Mouse (Mus musculus) liver, embryonic 14.5 days (tissue): ENCODE data around the gene Tmem37. TPM values are rescaled to one million over a fixed set of nuclear protein-coding genes. Genes with fewer than 3 reads are reported as not detected.

Experiments
- ATAC-seq: fragments of 200-750 bp; cut with Nextera tagmentation; 2 replicates; pipeline ENCODE4 v1.8.0; 2017; ENCODE audit warnings: moderate number of reproducible peaks, mild to moderate bottlenecking, moderate library complexity; ENCODE audit not compliant: insufficient read depth
- DNase-seq, 3 experiments: peaks; one replicate each; pipeline ENCODE4 v3.0.0-alpha.2; 2012 to 2013; ENCODE audit warnings: low read depth in 3 of 3, low spot score in 3 of 3
- H3K27ac ChIP-seq: fragments of 300-500 bp; sonication (generic); 2 replicates; pipeline ENCODE4 v1.5.1; 2014; ENCODE audit warnings: moderate library complexity, mild to moderate bottlenecking, control low read depth, inconsistent platforms
- H3K27me3 ChIP-seq: fragments of 300-500 bp; sonication (generic); 2 replicates; pipeline ENCODE4 v1.6.1; 2014; ENCODE audit warnings: mild to moderate bottlenecking, low read length, moderate library complexity; ENCODE audit not compliant: control insufficient read depth, insufficient read depth
- H3K36me3 ChIP-seq: fragments of 300-500 bp; sonication (generic); replicated peaks from 2 replicates; pipeline ENCODE4 v1.6.1; 2014; ENCODE audit warnings: low read depth; ENCODE audit not compliant: control insufficient read depth, insufficient read depth
- H3K4me1 ChIP-seq, 2 experiments: fragments of 200-500 bp in 1 of 2; fragments of 300-500 bp in 1 of 2; sonication (generic) in 1 of 2; replicated peaks; 2 replicates each; pipeline ENCODE4 v1.6.1; 2012 to 2014; ENCODE audit warnings: antibody characterized with exemption in 1 of 2, inconsistent platforms in 1 of 2, low read length in 1 of 2; ENCODE audit not compliant: control insufficient read depth in 2 of 2, insufficient read depth in 2 of 2
- H3K4me2 ChIP-seq: fragments of 300-500 bp; sonication (generic); 2 replicates; pipeline ENCODE4 v1.6.1; 2014; ENCODE audit warnings: low read depth, mild to moderate bottlenecking, control low read depth, moderate library complexity
- H3K4me3 ChIP-seq, 2 experiments: fragments of 200-500 bp in 1 of 2; fragments of 300-500 bp in 1 of 2; sonication (generic) in 1 of 2; 2 replicates each; pipeline ENCODE4 v1.5.1; 2012 to 2014; ENCODE audit warnings: low read depth in 2 of 2, low read length in 2 of 2, mild to moderate bottlenecking in 2 of 2, control low read depth in 1 of 2, inconsistent platforms in 1 of 2, moderate library complexity in 1 of 2; ENCODE audit not compliant: insufficient read depth in 1 of 2
- H3K9ac ChIP-seq: fragments of 300-500 bp; sonication (generic); replicated peaks from 2 replicates; pipeline ENCODE4 v1.6.1; 2014; ENCODE audit warnings: mild to moderate bottlenecking, control low read depth, moderate library complexity
- H3K9me3 ChIP-seq: fragments of 300-500 bp; sonication (generic); 2 replicates; pipeline ENCODE4 v1.6.1; 2016; ENCODE audit warnings: low read length, mixed read lengths; ENCODE audit not compliant: control insufficient read depth
- CTCF ChIP-seq: IDR thresholded peaks from 2 replicates; pipeline ENCODE4 v1.5.1; 2016; ENCODE audit warnings: antibody characterized with exemption, low read depth, control low read depth
- EP300 ChIP-seq: IDR thresholded peaks from 2 replicates; pipeline ENCODE4 v1.6.1; 2016; ENCODE audit warnings: antibody characterized with exemption, low read depth
- WGBS: fragments of 180-500 bp; shearing (Covaris S2); extraction: QIAGEN DNeasy Blood & Tissue Kit; methylation state at CpG from one replicate; pipeline ENCODE4 v1.1.7; 2014; ENCODE audit not compliant: insufficient replicate concordance; 5-methylcytosine and 5-hydroxymethylcytosine counted together
- polyA plus RNA-seq, 2 experiments: library from polyadenylated mRNA; depleted of rRNA in 1 of 2; stranded (reverse) in 1 of 2; unstranded in 1 of 2; fragments of >200 nt; fragmentation: Nextera tagmentation in 1 of 2; extraction: Ambion mirVana in 1 of 2; gene quantifications; 2 replicates each; pipeline versions ENCODE4 v1.2.1 to v1.2.3; 2012 to 2014

The Tmem37 gene
- polyA plus RNA-seq, 2 experiments: 31.1 to 73.9 TPM

- Histone ChIP-seq H3K9ac (no peak overlapping the region), H3K4me2 (no peak overlapping the region), H3K27ac (no peak overlapping the region), H3K4me1 (peaks cover 0 to 5% of the 10 kb centered on the region in 2 experiments; a peak in 1 of 4 replicates), H3K36me3 (no peaks in the 10 kb centered on the region), H3K27me3 (no peaks in the 10 kb centered on the region), H3K9me3 (no peaks in the 10 kb centered on the region), H3K4me3 (no peak overlapping the region)
- DNase-seq: no peak
- no peak for ATAC-seq
- 59% methylated on average over 9 of the region's 9 CpGs for WGBS
- TF ChIP-seq CTCF (no peak), EP300 (no peak)
Observed at GRCm38 (mm10) chr1:120037021-120037683, 36.7 kb downstream of the Tmem37 start.

- Histone ChIP-seq H3K4me3 (no peak overlapping the region), H3K27ac (no peak overlapping the region), H3K4me1 (peaks cover 0 to 5% of the 10 kb centered on the region in 2 experiments; a peak in 1 of 4 replicates), H3K9me3 (no peaks in the 10 kb centered on the region), H3K36me3 (no peaks in the 10 kb centered on the region), H3K9ac (no peak overlapping the region), H3K4me2 (no peak overlapping the region), H3K27me3 (no peaks in the 10 kb centered on the region)
- TF ChIP-seq EP300: no peak
- no peak for TF ChIP-seq CTCF
- ATAC-seq (no peak), DNase-seq (no peak)
- WGBS: 56% methylated on average over 7 of the region's 7 CpGs
Observed at GRCm38 (mm10) chr1:120035456-120036034, 38.3 kb downstream of the Tmem37 start.

- WGBS: 47% methylated on average over 1 of the region's 1 CpGs
Observed at GRCm38 (mm10) chr1:120034793-120035192, 39.1 kb downstream of the Tmem37 start.

GRCm38 (mm10) chr1:120033469-120033854, 40.4 kb downstream of the Tmem37 start:
- Histone ChIP-seq H3K27ac (no peak overlapping the region), H3K4me3 (no peak overlapping the region), H3K27me3 (no peaks in the 10 kb centered on the region), H3K9me3 (no peaks in the 10 kb centered on the region), H3K4me1 (peaks cover 0 to 5% of the 10 kb centered on the region in 2 experiments; a peak in 1 of 4 replicates), H3K9ac (no peak overlapping the region), H3K36me3 (no peaks in the 10 kb centered on the region), H3K4me2 (no peak overlapping the region)
- WGBS: 47% methylated on average over 2 of the region's 2 CpGs
- ATAC-seq: no peak
- no peak for TF ChIP-seq EP300
- TF ChIP-seq CTCF: no peak
- DNase-seq: no peak

More at GRCm38 (mm10) chr1:120034793-120035192, 39.1 kb downstream of the Tmem37 start:
- H3K9ac ChIP-seq: no peak overlapping the region
- no peaks in the 10 kb centered on the region for H3K27me3 ChIP-seq
- H3K4me1 ChIP-seq: peaks cover 0 to 5% of the 10 kb centered on the region in 2 experiments; a peak in 1 of 4 replicates
- no peak overlapping the region for H3K27ac ChIP-seq
- H3K9me3 ChIP-seq: no peaks in the 10 kb centered on the region
- H3K36me3 ChIP-seq: no peaks in the 10 kb centered on the region
- H3K4me3 ChIP-seq: no peak overlapping the region
- no peak overlapping the region for H3K4me2 ChIP-seq
- ATAC-seq (no peak), DNase-seq (no peak)
- TF ChIP-seq CTCF: no peak
- TF ChIP-seq EP300: no peak

- no peak overlapping the region for H3K4me3 ChIP-seq
- no peak for TF ChIP-seq EP300
- TF ChIP-seq CTCF: peak; percentile 95
- H3K9me3 ChIP-seq: no peaks in the 10 kb centered on the region
- H3K4me2 ChIP-seq: no peak overlapping the region
- no peaks in the 10 kb centered on the region for H3K27me3 ChIP-seq
- H3K27ac ChIP-seq: no peak overlapping the region
- DNase-seq (peak; percentile 36 to 52 (median 41)), ATAC-seq (peak; percentile 74)
- no peak overlapping the region for H3K9ac ChIP-seq
- no peaks in the 10 kb centered on the region for H3K36me3 ChIP-seq
- 33% methylated on average over 10 of the region's 10 CpGs for WGBS
- H3K4me1 ChIP-seq: peaks cover 0 to 5% of the 10 kb centered on the region in 2 experiments; a peak in 1 of 4 replicates
Observed at GRCm38 (mm10) chr1:120032804-120033468, 40.9 kb downstream of the Tmem37 start.
